Mouse (Mus musculus): ENCODE results near the gene Prex1. TPM values are rescaled to one million over a fixed set of nuclear protein-coding genes. Genes with fewer than 3 reads are reported as not detected.

The Prex1 gene
- polyA plus RNA-seq, 1 experiment from 2014 or later, result 26.6 TPM

GRCm38 (mm10) chr2:166516818-166517353 is 196.7 kb downstream of the Prex1 start:
- H3K9ac ChIP-seq (ENCODE audit: low read depth, low read length), result no peak overlapping the region
- DNase-seq (ENCODE audit: low spot score) (no peak), ATAC-seq (ENCODE audit: low read depth) (no peak)
- no peaks in the 10 kb centered on the region for H3K27me3 ChIP-seq (replicated peaks; ENCODE audit: control insufficient read depth, insufficient read depth, low read length)
- no peaks in the 10 kb centered on the region for H3K36me3 ChIP-seq (ENCODE audit: control insufficient read depth, insufficient read depth, low read length)
- no peak overlapping the region for H3K4me3 ChIP-seq (ENCODE audit: low read depth, low read length)
- H3K4me2 ChIP-seq (ENCODE audit: low read depth, low read length), result peak overlapping the region; percentile 13; the same call in 1 of the 2 replicates
- peaks cover 11% of the 10 kb centered on the region for H3K4me1 ChIP-seq (ENCODE audit: control insufficient read depth, insufficient read depth, low read length)
- 41% methylated on average over 6 of the region's 6 CpGs for WGBS
- H3K9me3 ChIP-seq (ENCODE audit: control insufficient read depth, low read length), result no peaks in the 10 kb centered on the region
- H3K27ac ChIP-seq (replicated peaks; ENCODE audit: low read depth, low read length), result peak overlapping the region; percentile 69; the same call in 1 of the 2 replicates

Other genes with a start within 250 kb of the Prex1 start
- gene Trp53rkb, start 78.7 kb upstream of the Prex1 start, polyA plus RNA-seq (2014; fragmentation: Nextera tagmentation; extraction: Ambion mirVana), result 6.7 and 7.5 TPM in 2 replicates
- 7.1 and 7.2 TPM in 2 replicates for gene Arfgef2, start 91.8 kb upstream of the Prex1 start, polyA plus RNA-seq (2014; fragmentation: Nextera tagmentation; extraction: Ambion mirVana)
- 113 and 118 TPM in 2 replicates for gene Cse1l, start 192.2 kb upstream of the Prex1 start, polyA plus RNA-seq (2014; fragmentation: Nextera tagmentation; extraction: Ambion mirVana)